Comparison of ENCODE assay signal across 8 mouse cellular contexts in the genomic region with DNA sequence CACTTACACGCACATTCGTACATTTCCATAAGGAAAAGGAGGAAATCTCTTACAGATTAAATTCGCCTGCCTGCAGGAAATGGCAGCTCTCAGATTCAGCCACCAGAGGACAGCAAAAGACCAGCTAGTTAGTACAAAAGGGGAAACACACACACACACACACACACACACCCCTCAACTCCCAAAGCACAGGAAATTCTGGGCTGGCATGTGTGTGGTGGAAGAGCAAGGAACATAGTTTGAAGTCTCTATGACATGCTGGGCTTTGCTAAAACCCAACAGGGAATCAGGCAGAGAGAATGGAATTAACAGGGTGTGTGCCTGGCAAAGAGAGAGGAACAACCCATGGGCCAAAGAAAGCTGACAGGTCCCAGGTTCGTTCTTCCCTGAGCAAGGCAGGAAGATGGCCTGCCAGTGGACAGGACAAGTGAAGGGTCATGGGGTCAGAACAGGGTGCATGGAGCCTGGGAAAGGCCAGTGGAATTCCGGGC. TPM values are rescaled to one million over a fixed set of nuclear protein-coding genes. Genes with fewer than 3 reads are reported as not detected.
DNase-seq lines count a peak whose midpoint lies in the region; ATAC-seq and TF ChIP-seq lines count a peak whose summit lies in the region.

No protein-coding gene starts in this region.

- no peaks in the 10 kb centered on the region for H3K27me3 ChIP-seq in midbrain, embryonic 14.5 days (ENCODE audit: control insufficient read depth, insufficient read depth, low read length)
- no peaks in the 10 kb centered on the region for H3K27me3 ChIP-seq in midbrain, embryonic 13.5 days
- no peaks in the 10 kb centered on the region for H3K27me3 ChIP-seq in intestine, embryonic 15.5 days (replicated peaks)
- H3K27me3 ChIP-seq in liver, embryonic 14.5 days (ENCODE audit: control insufficient read depth, insufficient read depth, low read length): no peaks in the 10 kb centered on the region

- H3K4me3 ChIP-seq in midbrain, embryonic 14.5 days (replicated peaks; ENCODE audit: low read depth, low read length): no peak overlapping the region
- no peak overlapping the region for H3K4me3 ChIP-seq in midbrain, embryonic 13.5 days (replicated peaks)
- no peak overlapping the region for H3K4me3 ChIP-seq in intestine, embryonic 15.5 days (replicated peaks)
- H3K4me3 ChIP-seq in liver, embryonic 14.5 days (ENCODE audit: insufficient read depth in 1 of 2, low read depth in 2 of 2, low read length in 2 of 2): no peak overlapping the region

- ATAC-seq in midbrain, embryonic 14.5 days (ENCODE audit: low FRiP score, low TSS enrichment): no peak
- no peak for ATAC-seq in midbrain, embryonic 13.5 days
- ATAC-seq in intestine, embryonic 15.5 days: no peak
- ATAC-seq in liver, embryonic 14.5 days (ENCODE audit: insufficient read depth): no peak

- peak; percentile 75 for TF ChIP-seq CTCF in liver, embryonic 14.5 days (IDR thresholded peaks at IDR 0.05; ENCODE audit: low read depth)

- peak; percentile 80 for DNase-seq in midbrain, embryonic 14.5 days
- peak; percentile 78 for DNase-seq in adrenal gland, postnatal 14 days
- peak; percentile 59 for DNase-seq in gastrocnemius, postnatal 10 days
- no peak for DNase-seq in liver, embryonic 14.5 days (ENCODE audit: low read depth in 3 of 3, low spot score in 3 of 3)
- DNase-seq in right cerebral cortex, postnatal 4 days: peak; percentile 73
- DNase-seq in ovary, postnatal 10 days (ENCODE audit: low spot score): no peak

- TF ChIP-seq EP300 in liver, embryonic 14.5 days (IDR thresholded peaks at IDR 0.05; ENCODE audit: low read depth): no peak

- H3K36me3 ChIP-seq in midbrain, embryonic 14.5 days (ENCODE audit: control insufficient read depth, insufficient read depth, low read length): no peaks in the 10 kb centered on the region
- no peaks in the 10 kb centered on the region for H3K36me3 ChIP-seq in midbrain, embryonic 13.5 days
- no peaks in the 10 kb centered on the region for H3K36me3 ChIP-seq in intestine, embryonic 15.5 days
- no peaks in the 10 kb centered on the region for H3K36me3 ChIP-seq in liver, embryonic 14.5 days (replicated peaks; ENCODE audit: control insufficient read depth, insufficient read depth, low read depth)

- no peak overlapping the region for H3K9ac ChIP-seq in midbrain, embryonic 14.5 days (replicated peaks; ENCODE audit: low read length)
- no peak overlapping the region for H3K9ac ChIP-seq in midbrain, embryonic 13.5 days (replicated peaks)
- no peak overlapping the region for H3K9ac ChIP-seq in intestine, embryonic 15.5 days
- H3K9ac ChIP-seq in liver, embryonic 14.5 days (replicated peaks): no peak overlapping the region

- 64% methylated on average over 5 of the region's 5 CpGs for WGBS in midbrain, embryonic 14.5 days
- 60% methylated on average over 5 of the region's 5 CpGs for WGBS in midbrain, embryonic 13.5 days
- 57% methylated on average over 5 of the region's 5 CpGs for WGBS in intestine, embryonic 15.5 days
- 24% methylated on average over 5 of the region's 5 CpGs for WGBS in liver, embryonic 14.5 days (ENCODE audit: insufficient replicate concordance)

- H3K4me1 ChIP-seq in midbrain, embryonic 14.5 days (ENCODE audit: control insufficient read depth, insufficient read depth, low read length): 0 out of 2 replicates have a peak, but pooled peaks cover 3% of the 10 kb centered on the region
- H3K4me1 ChIP-seq in midbrain, embryonic 13.5 days (replicated peaks): peaks cover 13% of the 10 kb centered on the region
- H3K4me1 ChIP-seq in intestine, embryonic 15.5 days (replicated peaks): peaks cover 34% of the 10 kb centered on the region
- peaks cover 8 to 38% of the 10 kb centered on the region in 2 experiments for H3K4me1 ChIP-seq in liver, embryonic 14.5 days (replicated peaks; ENCODE audit: control insufficient read depth in 2 of 2, insufficient read depth in 2 of 2, low read length in 1 of 2)

- H3K27ac ChIP-seq in midbrain, embryonic 14.5 days (replicated peaks; ENCODE audit: low read depth, low read length): no peak overlapping the region
- H3K27ac ChIP-seq in midbrain, embryonic 13.5 days: no peak overlapping the region
- H3K27ac ChIP-seq in intestine, embryonic 15.5 days: peak overlapping the region; percentile 8; the same call in 1 of the 2 replicates
- H3K27ac ChIP-seq in liver, embryonic 14.5 days: no peak overlapping the region

- H3K9me3 ChIP-seq in midbrain, embryonic 14.5 days (ENCODE audit: control insufficient read depth, low read length): no peaks in the 10 kb centered on the region
- H3K9me3 ChIP-seq in midbrain, embryonic 13.5 days: no peaks in the 10 kb centered on the region
- no peaks in the 10 kb centered on the region for H3K9me3 ChIP-seq in intestine, embryonic 15.5 days
- no peaks in the 10 kb centered on the region for H3K9me3 ChIP-seq in liver, embryonic 14.5 days (ENCODE audit: control insufficient read depth, low read length)

- H3K4me2 ChIP-seq in midbrain, embryonic 14.5 days (ENCODE audit: low read length): no peak overlapping the region
- H3K4me2 ChIP-seq in midbrain, embryonic 13.5 days (replicated peaks): no peak overlapping the region
- H3K4me2 ChIP-seq in intestine, embryonic 15.5 days (replicated peaks): no peak overlapping the region
- no peak overlapping the region for H3K4me2 ChIP-seq in liver, embryonic 14.5 days (ENCODE audit: low read depth)

RNA-seq across cellular contexts. Expression of gene Ppif, which starts 13.8 kb away (rescaled TPM):
- 28.0 and 29.4 TPM in 2 replicates for polyA plus RNA-seq in midbrain, embryonic 14.5 days (2014; fragmentation: Nextera tagmentation; extraction: Ambion mirVana)
- polyA plus RNA-seq in midbrain, embryonic 13.5 days (2015; fragmentation: Nextera tagmentation; extraction: Ambion mirVana): 25.3 and 25.5 TPM in 2 replicates
- total RNA-seq in adrenal gland, postnatal 14 days (2021): 52.4 and 53.9 TPM in 2 replicates
- 10 to 100 TPM; 35.7 to 39.2 TPM for total RNA-seq in gastrocnemius, postnatal 10 days (2021)
- 89.9 and 90.5 TPM in 2 replicates for polyA plus RNA-seq in intestine, embryonic 15.5 days (2015; fragmentation: Nextera tagmentation; extraction: Ambion mirVana)
- polyA plus RNA-seq in liver, embryonic 14.5 days (2012; rRNA removed): 42.5 and 44.2 TPM in 2 replicates
- polyA plus RNA-seq in liver, embryonic 14.5 days (2014; fragmentation: Nextera tagmentation; extraction: Ambion mirVana): 28.8 and 35.7 TPM in 2 replicates

Comparison
In these comparisons a context has a peak if more than half of its experiments do, and no peak if none do; other contexts are left out.
1. DNase-seq: peak in midbrain, embryonic 14.5 days (single experiment), adrenal gland, postnatal 14 days (single experiment), gastrocnemius, postnatal 10 days (single experiment) and right cerebral cortex, postnatal 4 days (single experiment); none in liver, embryonic 14.5 days (0 of 3) and ovary, postnatal 10 days (single experiment).